Comparison of ENCODE assay signal across 9 mouse cellular contexts in genomic region chr19:44887679-44888235, GRCm38 (mm10). TPM values are rescaled to one million over a fixed set of nuclear protein-coding genes. Genes with fewer than 3 reads are reported as not detected.
A peak's percentile ranks its signal among the peaks of the same experiment; 100 is the strongest.
DNase-seq lines count a peak whose midpoint lies in the region; ATAC-seq and TF ChIP-seq lines count a peak whose summit lies in the region.
"Had no signal": no experiment of that assay in that cellular context is flagged by ENCODE, and none has a peak within 500 bp of the region (broad histone marks: within the 10 kb centered on the region; RNA-seq: fewer than 3 reads in every experiment).

No protein-coding gene starts in this region.

- peak; percentile 83 for DNase-seq in hindbrain, embryonic 11.5 days (ENCODE audit: low spot score)
- DNase-seq in c-Kit-negative CD71-positive TER-119-positive erythroid progenitor cells, embryonic 14.5 days (ENCODE audit: low read depth, low spot score), result peak; percentile 22
- peak; percentile 45 to 76 for DNase-seq in layer of hippocampus, adult 18-20 months (ENCODE audit: low spot score in 2 of 2)
- DNase-seq in stomach, postnatal 0 days (ENCODE audit: low spot score), result peak; percentile 75

- H3K4me3 ChIP-seq in hindbrain, embryonic 11.5 days (ENCODE audit: low read depth, low read length), result no peak overlapping the region
- H3K4me3 ChIP-seq in hindbrain, embryonic 16.5 days (ENCODE audit: low read length), result no peak overlapping the region
- no peak overlapping the region for H3K4me3 ChIP-seq in ES-Bruce4 (ENCODE audit: low read depth, low read length)
- H3K4me3 ChIP-seq in stomach, postnatal 0 days (ENCODE audit: low read depth, low read length), result no peak overlapping the region
- H3K4me3 ChIP-seq: megakaryocyte, embryonic 14.5 days had no signal

- no peak for TF ChIP-seq EP300 in ES-Bruce4 (IDR thresholded peaks at IDR 0.05; ENCODE audit: insufficient read depth, low read depth, low read length)
- no peak for TF ChIP-seq EP300 in stomach, postnatal 0 days (optimal IDR thresholded peaks at IDR 0.05)

- H3K4me1 ChIP-seq in hindbrain, embryonic 11.5 days (replicated peaks; ENCODE audit: control insufficient read depth, insufficient read depth, low read length), result 0 out of 2 replicates have a peak, but pooled peaks cover 5% of the 10 kb centered on the region
- peaks cover 2% of the 10 kb centered on the region; the same call in 1 of the 2 replicates for H3K4me1 ChIP-seq in hindbrain, embryonic 16.5 days (ENCODE audit: control insufficient read depth, insufficient read depth, low read depth, low read length)
- no peaks in the 10 kb centered on the region for H3K4me1 ChIP-seq in ES-Bruce4 (ENCODE audit: control insufficient read depth, insufficient read depth, low read length)
- H3K4me1 ChIP-seq in stomach, postnatal 0 days (replicated peaks; ENCODE audit: control insufficient read depth, insufficient read depth), result no peaks in the 10 kb centered on the region

- H3K27ac ChIP-seq in hindbrain, embryonic 11.5 days (ENCODE audit: low read depth, low read length), result no peak overlapping the region
- H3K27ac ChIP-seq in hindbrain, embryonic 16.5 days (ENCODE audit: low read depth, low read length), result no peak overlapping the region
- no peak overlapping the region for H3K27ac ChIP-seq in ES-Bruce4 (ENCODE audit: insufficient read depth, low read length)
- no peak overlapping the region for H3K27ac ChIP-seq in stomach, postnatal 0 days (replicated peaks)

- ATAC-seq in hindbrain, embryonic 11.5 days (ENCODE audit: low FRiP score), result no peak
- no peak for ATAC-seq in hindbrain, embryonic 16.5 days
- peak; percentile 65; the same call in 1 of the 2 replicates for ATAC-seq in frontal cortex, adult (ENCODE audit: low TSS enrichment)
- peak; percentile 60; the same call in 1 of the 2 replicates for ATAC-seq in megakaryocyte, adult 5-6 weeks (ENCODE audit: poor library complexity, severe bottlenecking)
- peak; percentile 7; the same call in 1 of the 2 replicates for ATAC-seq in stomach, postnatal 0 days (ENCODE audit: low FRiP score, low TSS enrichment)

- H3K9me3 ChIP-seq in hindbrain, embryonic 11.5 days (ENCODE audit: control insufficient read depth, low read length), result no peaks in the 10 kb centered on the region
- H3K9me3 ChIP-seq in hindbrain, embryonic 16.5 days (ENCODE audit: control insufficient read depth, low read length), result no peaks in the 10 kb centered on the region
- H3K9me3 ChIP-seq in ES-Bruce4 (replicated peaks; ENCODE audit: control insufficient read depth, insufficient read depth, low read length, poor library complexity, severe bottlenecking), result no peaks in the 10 kb centered on the region
- H3K9me3 ChIP-seq in stomach, postnatal 0 days (ENCODE audit: control insufficient read depth, low read length), result no peaks in the 10 kb centered on the region
- H3K9me3 ChIP-seq: megakaryocyte, embryonic 14.5 days had no signal

- H3K36me3 ChIP-seq in hindbrain, embryonic 11.5 days (ENCODE audit: control insufficient read depth, insufficient read depth, low read length), result no peaks in the 10 kb centered on the region
- H3K36me3 ChIP-seq in hindbrain, embryonic 16.5 days (ENCODE audit: control insufficient read depth, insufficient read depth, low read length), result no peaks in the 10 kb centered on the region
- no peaks in the 10 kb centered on the region for H3K36me3 ChIP-seq in ES-Bruce4 (ENCODE audit: control insufficient read depth, insufficient read depth, low read length, poor library complexity, severe bottlenecking)
- no peaks in the 10 kb centered on the region for H3K36me3 ChIP-seq in stomach, postnatal 0 days (ENCODE audit: control insufficient read depth, insufficient read depth, low read length)

- TF ChIP-seq CTCF in ES-Bruce4 (IDR thresholded peaks at IDR 0.05; ENCODE audit: low read depth, low read length), result peak; percentile 98
- TF ChIP-seq CTCF in stomach, postnatal 0 days (IDR thresholded peaks at IDR 0.05; ENCODE audit: low read depth), result peak; percentile 85

- no peak overlapping the region for H3K4me2 ChIP-seq in hindbrain, embryonic 11.5 days (replicated peaks; ENCODE audit: low read depth, low read length)
- H3K4me2 ChIP-seq in hindbrain, embryonic 16.5 days (ENCODE audit: low read length), result no peak overlapping the region
- no peak overlapping the region for H3K4me2 ChIP-seq in stomach, postnatal 0 days (replicated peaks; ENCODE audit: low read depth)

- H3K27me3 ChIP-seq in hindbrain, embryonic 11.5 days (ENCODE audit: control insufficient read depth, insufficient read depth, low read length), result peaks cover 24% of the 10 kb centered on the region
- H3K27me3 ChIP-seq in hindbrain, embryonic 16.5 days (replicated peaks; ENCODE audit: control insufficient read depth, insufficient read depth, low read length), result peaks cover 15% of the 10 kb centered on the region
- no peaks in the 10 kb centered on the region for H3K27me3 ChIP-seq in ES-Bruce4 (ENCODE audit: control insufficient read depth, insufficient read depth, low read length, poor library complexity, severe bottlenecking)
- H3K27me3 ChIP-seq in stomach, postnatal 0 days (ENCODE audit: control insufficient read depth, insufficient read depth, low read length), result no peaks in the 10 kb centered on the region

- WGBS in hindbrain, embryonic 11.5 days, result 25% methylated on average over 7 of the region's 7 CpGs
- 19% methylated on average over 7 of the region's 7 CpGs for WGBS in hindbrain, embryonic 16.5 days
- 26% methylated on average over 7 of the region's 7 CpGs for WGBS in stomach, postnatal 0 days

- H3K9ac ChIP-seq in hindbrain, embryonic 11.5 days (ENCODE audit: low read depth, low read length), result no peak overlapping the region
- no peak overlapping the region for H3K9ac ChIP-seq in hindbrain, embryonic 16.5 days (ENCODE audit: low read depth, low read length)
- no peak overlapping the region for H3K9ac ChIP-seq in ES-Bruce4 (ENCODE audit: low read depth, poor library complexity, severe bottlenecking)
- no peak overlapping the region for H3K9ac ChIP-seq in stomach, postnatal 0 days (ENCODE audit: low read length)

- no peak for TF ChIP-seq POLR2A in ES-Bruce4 (IDR thresholded peaks at IDR 0.05; ENCODE audit: insufficient read depth, low read length)

RNA-seq across cellular contexts. Expression of gene Slf2, which starts 43.2 kb away (rescaled TPM):
- 41.4 and 44.7 TPM in 2 replicates for polyA plus RNA-seq in hindbrain, embryonic 11.5 days (2014; fragmentation: Nextera tagmentation; extraction: Ambion mirVana)
- polyA plus RNA-seq in hindbrain, embryonic 16.5 days (2015; fragmentation: Nextera tagmentation; extraction: Ambion mirVana), result 26.7 and 27.8 TPM in 2 replicates
- polyA plus RNA-seq in ES-Bruce4 (2011; ENCODE audit: insufficient read depth, insufficient read length, low read depth, missing spikeins), result 53.1 and 57.2 TPM in 2 replicates
- total RNA-seq in layer of hippocampus, adult 18-20 months (2021), result 10 to 100 TPM; 40.1 to 41.9 TPM
- 27.8 and 30.1 TPM in 2 replicates for total RNA-seq in megakaryocyte, adult 5-6 weeks (2015)
- total RNA-seq in megakaryocyte, adult 5-6 weeks (2017), result 36.3 and 43.2 TPM in 2 replicates
- 9.3 and 9.8 TPM in 2 replicates for polyA plus RNA-seq in stomach, postnatal 0 days (2015; fragmentation: Nextera tagmentation; extraction: Ambion mirVana)

Comparison
In these comparisons a context has a peak if more than half of its experiments do, and no peak if none do; other contexts are left out.
1. ATAC-seq: peak in frontal cortex, adult (single experiment), megakaryocyte, adult 5-6 weeks (single experiment) and stomach, postnatal 0 days (single experiment); none in hindbrain, embryonic 11.5 days (single experiment) and hindbrain, embryonic 16.5 days (single experiment).
2. DNase-seq: peak in every context shown above with its lines; median percentile 83 in hindbrain, embryonic 11.5 days; 75 in stomach, postnatal 0 days; 60 in layer of hippocampus, adult 18-20 months; 22 in c-Kit-negative CD71-positive TER-119-positive erythroid progenitor cells, embryonic 14.5 days.